ENCODE assay signal across 13 mouse cellular contexts in genomic region chr19:10719751-10720150, GRCm38 (mm10). TPM values are rescaled to one million over a fixed set of nuclear protein-coding genes. Genes with fewer than 3 reads are reported as not detected.
DNase-seq lines count a peak whose midpoint lies in the region; ATAC-seq and TF ChIP-seq lines count a peak whose summit lies in the region.
"Had no signal": no experiment of that assay in that cellular context is flagged by ENCODE, and none has a peak within 500 bp of the region (broad histone marks: within the 10 kb centered on the region; RNA-seq: fewer than 3 reads in every experiment).

No protein-coding gene starts in this region.

- H3K4me2 ChIP-seq in intestine, embryonic 16.5 days (ENCODE audit: low read depth, low read length), result no peak overlapping the region
- no peak overlapping the region for H3K4me2 ChIP-seq in intestine, embryonic 15.5 days (replicated peaks)
- no peak overlapping the region for H3K4me2 ChIP-seq in hindbrain, embryonic 12.5 days (replicated peaks)
- H3K4me2 ChIP-seq in midbrain, postnatal 0 days (ENCODE audit: low read depth, low read length, poor library complexity, severe bottlenecking), result no peak overlapping the region
- H3K4me2 ChIP-seq in liver, embryonic 12.5 days, result no peak overlapping the region
- H3K4me2 ChIP-seq in kidney, embryonic 14.5 days (replicated peaks; ENCODE audit: low read depth, low read length), result no peak overlapping the region

- WGBS in intestine, embryonic 16.5 days, result 33% methylated on average over 2 of the region's 2 CpGs
- 28% methylated on average over 2 of the region's 2 CpGs for WGBS in intestine, embryonic 15.5 days
- 31% methylated on average over 2 of the region's 2 CpGs for WGBS in hindbrain, embryonic 12.5 days
- 55% methylated on average over 2 of the region's 2 CpGs for WGBS in midbrain, postnatal 0 days
- WGBS in liver, embryonic 12.5 days (ENCODE audit: insufficient replicate concordance), result 45% methylated on average over 2 of the region's 2 CpGs
- WGBS in kidney, embryonic 14.5 days, result 15% methylated on average over 2 of the region's 2 CpGs

- ATAC-seq in intestine, embryonic 16.5 days, result no peak
- ATAC-seq in intestine, embryonic 15.5 days, result no peak
- peak; percentile 60 for ATAC-seq in hindbrain, embryonic 12.5 days (ENCODE audit: low FRiP score)
- ATAC-seq in midbrain, postnatal 0 days (ENCODE audit: low FRiP score), result no peak
- ATAC-seq in liver, embryonic 12.5 days, result no peak
- no peak for ATAC-seq in kidney, embryonic 14.5 days (ENCODE audit: low FRiP score, low TSS enrichment)

- H3K4me3 ChIP-seq in intestine, embryonic 16.5 days (ENCODE audit: low read length), result no peak overlapping the region
- H3K4me3 ChIP-seq in intestine, embryonic 15.5 days (replicated peaks), result no peak overlapping the region
- H3K4me3 ChIP-seq in hindbrain, embryonic 12.5 days, result no peak overlapping the region
- H3K4me3 ChIP-seq in midbrain, postnatal 0 days (ENCODE audit: low read depth, low read length), result no peak overlapping the region
- no peak overlapping the region for H3K4me3 ChIP-seq in liver, embryonic 12.5 days
- H3K4me3 ChIP-seq in kidney, embryonic 14.5 days (ENCODE audit: low read length), result no peak overlapping the region

- H3K9me3 ChIP-seq in intestine, embryonic 16.5 days (ENCODE audit: control insufficient read depth, low read length), result no peaks in the 10 kb centered on the region
- no peaks in the 10 kb centered on the region for H3K9me3 ChIP-seq in intestine, embryonic 15.5 days
- no peaks in the 10 kb centered on the region for H3K9me3 ChIP-seq in hindbrain, embryonic 12.5 days (replicated peaks)
- H3K9me3 ChIP-seq in midbrain, postnatal 0 days (ENCODE audit: low read length), result no peaks in the 10 kb centered on the region
- H3K9me3 ChIP-seq in liver, embryonic 12.5 days (replicated peaks), result no peaks in the 10 kb centered on the region
- H3K9me3 ChIP-seq in kidney, embryonic 14.5 days (ENCODE audit: control insufficient read depth, low read length), result no peaks in the 10 kb centered on the region

- H3K36me3 ChIP-seq in intestine, embryonic 16.5 days (ENCODE audit: control insufficient read depth, insufficient read depth, low read length), result no peaks in the 10 kb centered on the region
- no peaks in the 10 kb centered on the region for H3K36me3 ChIP-seq in intestine, embryonic 15.5 days
- H3K36me3 ChIP-seq in hindbrain, embryonic 12.5 days, result no peaks in the 10 kb centered on the region
- no peaks in the 10 kb centered on the region for H3K36me3 ChIP-seq in midbrain, postnatal 0 days (ENCODE audit: insufficient read depth, low read length)
- no peaks in the 10 kb centered on the region for H3K36me3 ChIP-seq in liver, embryonic 12.5 days
- H3K36me3 ChIP-seq in kidney, embryonic 14.5 days (ENCODE audit: control insufficient read depth, insufficient read depth, low read length), result no peaks in the 10 kb centered on the region

- no peaks in the 10 kb centered on the region for H3K27me3 ChIP-seq in intestine, embryonic 16.5 days (replicated peaks; ENCODE audit: control insufficient read depth, insufficient read depth, low read length)
- no peaks in the 10 kb centered on the region for H3K27me3 ChIP-seq in intestine, embryonic 15.5 days (replicated peaks)
- no peaks in the 10 kb centered on the region for H3K27me3 ChIP-seq in hindbrain, embryonic 12.5 days
- H3K27me3 ChIP-seq in midbrain, postnatal 0 days (ENCODE audit: insufficient read depth, low read length), result no peaks in the 10 kb centered on the region
- H3K27me3 ChIP-seq in liver, embryonic 12.5 days (replicated peaks), result peaks cover 20% of the 10 kb centered on the region
- H3K27me3 ChIP-seq in kidney, embryonic 14.5 days (ENCODE audit: control insufficient read depth, insufficient read depth, low read length), result no peaks in the 10 kb centered on the region

- peak overlapping the region; percentile 9; the same call in 1 of the 2 replicates for H3K9ac ChIP-seq in intestine, embryonic 16.5 days (ENCODE audit: low read depth, low read length)
- no peak overlapping the region for H3K9ac ChIP-seq in intestine, embryonic 15.5 days
- H3K9ac ChIP-seq in hindbrain, embryonic 12.5 days, result no peak overlapping the region
- H3K9ac ChIP-seq in midbrain, postnatal 0 days (replicated peaks; ENCODE audit: low read length, poor library complexity, severe bottlenecking), result no peak overlapping the region
- H3K9ac ChIP-seq in liver, embryonic 12.5 days, result no peak overlapping the region
- no peak overlapping the region for H3K9ac ChIP-seq in kidney, embryonic 14.5 days (ENCODE audit: low read depth, low read length)

- no peak for TF ChIP-seq CTCF in midbrain, postnatal 0 days (IDR thresholded peaks at IDR 0.05)

- H3K4me1 ChIP-seq in intestine, embryonic 16.5 days (ENCODE audit: control insufficient read depth, insufficient read depth, low read length), result peaks cover 12% of the 10 kb centered on the region
- peaks cover 7% of the 10 kb centered on the region; the same call in 1 of the 2 replicates for H3K4me1 ChIP-seq in intestine, embryonic 15.5 days (replicated peaks)
- peaks cover 28% of the 10 kb centered on the region for H3K4me1 ChIP-seq in hindbrain, embryonic 12.5 days
- peaks cover 11% of the 10 kb centered on the region; the same call in 1 of the 2 replicates for H3K4me1 ChIP-seq in midbrain, postnatal 0 days (ENCODE audit: insufficient read depth, low read length)
- peaks cover 10% of the 10 kb centered on the region for H3K4me1 ChIP-seq in liver, embryonic 12.5 days
- peaks cover 16% of the 10 kb centered on the region for H3K4me1 ChIP-seq in kidney, embryonic 14.5 days (ENCODE audit: control insufficient read depth, insufficient read depth, low read length)

- peak; percentile 77 to 82 for DNase-seq in cerebellum, postnatal 14 days
- peak; percentile 57 for DNase-seq in midbrain, postnatal 0 days (ENCODE audit: low spot score)
- no peak for DNase-seq in yolk sac, embryonic 10.5 days (ENCODE audit: low spot score)
- DNase-seq: right cerebral cortex, postnatal 4 days had no signal

- H3K27ac ChIP-seq in intestine, embryonic 16.5 days (ENCODE audit: low read length), result no peak overlapping the region
- H3K27ac ChIP-seq in intestine, embryonic 15.5 days, result no peak overlapping the region
- H3K27ac ChIP-seq in hindbrain, embryonic 12.5 days, result peak overlapping the region; percentile 62; the same call in 1 of the 2 replicates
- peak overlapping the region; percentile 43; the same call in 1 of the 2 replicates for H3K27ac ChIP-seq in midbrain, postnatal 0 days (ENCODE audit: low read depth, low read length)
- no peak overlapping the region for H3K27ac ChIP-seq in liver, embryonic 12.5 days
- no peak overlapping the region for H3K27ac ChIP-seq in kidney, embryonic 14.5 days (ENCODE audit: low read depth, low read length)
- H3K27ac ChIP-seq: macrophage had no signal

RNA-seq across cellular contexts. Expression of gene Cd5, which starts 19.1 kb away (rescaled TPM):
- polyA plus RNA-seq in intestine, embryonic 16.5 days (2015; fragmentation: Nextera tagmentation; extraction: Ambion mirVana), result 0.17 TPM in 1 of 2 replicates, not detected in the other
- polyA plus RNA-seq in intestine, embryonic 15.5 days (2015; fragmentation: Nextera tagmentation; extraction: Ambion mirVana), result 0.10 and 0.13 TPM in 2 replicates
- polyA plus RNA-seq in hindbrain, embryonic 12.5 days (2016; fragmentation: Nextera tagmentation; extraction: Ambion mirVana), result 0.17 and 0.31 TPM in 2 replicates
- 0.55 and 0.85 TPM in 2 replicates for total RNA-seq in midbrain, postnatal 0 days (2014; rRNA removed)
- polyA plus RNA-seq in midbrain, postnatal 0 days (2015; fragmentation: Nextera tagmentation; extraction: Ambion mirVana), result 0.50 and 0.53 TPM in 2 replicates
- polyA plus RNA-seq in liver, embryonic 12.5 days (2016; fragmentation: Nextera tagmentation; extraction: Ambion mirVana), result 0.24 TPM in 1 of 2 replicates, not detected in the other
- polyA plus RNA-seq in kidney, embryonic 14.5 days (2014; fragmentation: Nextera tagmentation; extraction: Ambion mirVana), result 0.46 and 0.61 TPM in 2 replicates
- total RNA-seq: left cerebral cortex, postnatal 36 days had no signal
- polyA plus RNA-seq: intestine, embryonic 14.5 days had no signal

RNA-seq across cellular contexts. Expression of gene Vps37c, which starts 31.2 kb away (rescaled TPM):
- 36.2 and 37.6 TPM in 2 replicates for polyA plus RNA-seq in intestine, embryonic 16.5 days (2015; fragmentation: Nextera tagmentation; extraction: Ambion mirVana)
- polyA plus RNA-seq in intestine, embryonic 15.5 days (2015; fragmentation: Nextera tagmentation; extraction: Ambion mirVana), result 28.1 and 28.7 TPM in 2 replicates
- polyA plus RNA-seq in hindbrain, embryonic 12.5 days (2016; fragmentation: Nextera tagmentation; extraction: Ambion mirVana), result 36.6 and 37.5 TPM in 2 replicates
- 17.5 and 22.4 TPM in 2 replicates for total RNA-seq in midbrain, postnatal 0 days (2014; rRNA removed)
- 22.9 and 28.0 TPM in 2 replicates for polyA plus RNA-seq in midbrain, postnatal 0 days (2015; fragmentation: Nextera tagmentation; extraction: Ambion mirVana)
- polyA plus RNA-seq in liver, embryonic 12.5 days (2016; fragmentation: Nextera tagmentation; extraction: Ambion mirVana), result 14.5 and 14.8 TPM in 2 replicates
- 18.9 and 31.7 TPM in 2 replicates for polyA plus RNA-seq in kidney, embryonic 14.5 days (2014; fragmentation: Nextera tagmentation; extraction: Ambion mirVana)

RNA-seq across cellular contexts. Expression of gene Pga5, which starts 41.9 kb away (rescaled TPM):
- polyA plus RNA-seq in intestine, embryonic 16.5 days (2015; fragmentation: Nextera tagmentation; extraction: Ambion mirVana), result 0.71 and 0.78 TPM in 2 replicates
- 0.39 and 0.61 TPM in 2 replicates for polyA plus RNA-seq in intestine, embryonic 15.5 days (2015; fragmentation: Nextera tagmentation; extraction: Ambion mirVana)
- not detected in 2 replicates for polyA plus RNA-seq in hindbrain, embryonic 12.5 days (2016; fragmentation: Nextera tagmentation; extraction: Ambion mirVana)
- not detected in 2 replicates for total RNA-seq in midbrain, postnatal 0 days (2014; rRNA removed)
- polyA plus RNA-seq in midbrain, postnatal 0 days (2015; fragmentation: Nextera tagmentation; extraction: Ambion mirVana), result not detected in 2 replicates
- polyA plus RNA-seq in liver, embryonic 12.5 days (2016; fragmentation: Nextera tagmentation; extraction: Ambion mirVana), result 0.08 TPM in 1 of 2 replicates, not detected in the other
- not detected in 2 replicates for polyA plus RNA-seq in kidney, embryonic 14.5 days (2014; fragmentation: Nextera tagmentation; extraction: Ambion mirVana)
- total RNA-seq: adrenal gland, postnatal 36 days; left cerebral cortex, postnatal 36 days had no signal
- polyA plus RNA-seq: intestine, embryonic 14.5 days; macrophage had no signal

Comparison
In these comparisons a context has a peak if more than half of its experiments do, and no peak if none do; other contexts are left out.
1. H3K27ac ChIP-seq: peak in hindbrain, embryonic 12.5 days (single experiment) and midbrain, postnatal 0 days (single experiment); none in intestine, embryonic 16.5 days (single experiment), intestine, embryonic 15.5 days (single experiment), liver, embryonic 12.5 days (single experiment) and kidney, embryonic 14.5 days (single experiment).